21 mouse cellular contexts compared by ENCODE assay signal in genomic region chr1:161809428-161809827, GRCm38 (mm10). TPM values are rescaled to one million over a fixed set of nuclear protein-coding genes. Genes with fewer than 3 reads are reported as not detected.
DNase-seq lines count a peak whose midpoint lies in the region; ATAC-seq lines count a peak whose summit lies in the region.
"Had no signal": no experiment of that assay in that cellular context is flagged by ENCODE, and none has a peak within 500 bp of the region (broad histone marks: within the 10 kb centered on the region; RNA-seq: fewer than 3 reads in every experiment).

No protein-coding gene starts in this region.

- H3K27me3 ChIP-seq in heart, embryonic 12.5 days (replicated peaks), result no peaks in the 10 kb centered on the region
- no peaks in the 10 kb centered on the region for H3K27me3 ChIP-seq in kidney, embryonic 16.5 days (ENCODE audit: insufficient read depth, low read length)
- no peaks in the 10 kb centered on the region for H3K27me3 ChIP-seq in hindbrain, embryonic 12.5 days
- H3K27me3 ChIP-seq: embryonic facial prominence, embryonic 15.5 days; limb, embryonic 13.5 days; liver, embryonic 15.5 days; midbrain, embryonic 12.5 days; neural tube, embryonic 15.5 days had no signal

- WGBS in heart, embryonic 12.5 days, result 60% methylated on average over 5 of the region's 5 CpGs
- WGBS in kidney, embryonic 16.5 days, result 70% methylated on average over 5 of the region's 5 CpGs
- 89% methylated on average over 5 of the region's 5 CpGs for WGBS in hindbrain, embryonic 12.5 days

- H3K36me3 ChIP-seq in heart, embryonic 12.5 days, result 0 out of 2 replicates have a peak, but pooled peaks cover 3% of the 10 kb centered on the region
- no peaks in the 10 kb centered on the region for H3K36me3 ChIP-seq in kidney, embryonic 16.5 days (ENCODE audit: insufficient read depth, low read length)
- H3K36me3 ChIP-seq in hindbrain, embryonic 12.5 days, result no peaks in the 10 kb centered on the region
- H3K36me3 ChIP-seq: embryonic facial prominence, embryonic 15.5 days; limb, embryonic 13.5 days; liver, embryonic 15.5 days; midbrain, embryonic 12.5 days had no signal

- peak overlapping the region; percentile 30; the same call in 1 of the 2 replicates for H3K27ac ChIP-seq in heart, embryonic 12.5 days (ENCODE audit: poor library complexity, severe bottlenecking)
- H3K27ac ChIP-seq in kidney, embryonic 16.5 days (ENCODE audit: low read length), result no peak overlapping the region
- no peak overlapping the region for H3K27ac ChIP-seq in hindbrain, embryonic 12.5 days
- H3K27ac ChIP-seq: embryonic facial prominence, embryonic 15.5 days; limb, embryonic 13.5 days; liver, embryonic 15.5 days; midbrain, embryonic 12.5 days; neural tube, embryonic 15.5 days had no signal

- no peak overlapping the region for H3K9ac ChIP-seq in heart, embryonic 12.5 days
- no peak overlapping the region for H3K9ac ChIP-seq in kidney, embryonic 16.5 days (replicated peaks; ENCODE audit: low read length)
- no peak overlapping the region for H3K9ac ChIP-seq in hindbrain, embryonic 12.5 days
- H3K9ac ChIP-seq: embryonic facial prominence, embryonic 15.5 days; limb, embryonic 13.5 days; liver, embryonic 15.5 days; midbrain, embryonic 12.5 days; neural tube, embryonic 15.5 days had no signal

- no peak overlapping the region for H3K4me3 ChIP-seq in heart, embryonic 12.5 days
- H3K4me3 ChIP-seq in kidney, embryonic 16.5 days (ENCODE audit: low read length), result no peak overlapping the region
- H3K4me3 ChIP-seq in hindbrain, embryonic 12.5 days, result no peak overlapping the region
- H3K4me3 ChIP-seq: embryonic facial prominence, embryonic 15.5 days; limb, embryonic 13.5 days; liver, embryonic 15.5 days; midbrain, embryonic 12.5 days; neural tube, embryonic 15.5 days had no signal

- no peak for DNase-seq in heart, postnatal 4 days
- DNase-seq in CD4-positive, CD25-positive, alpha-beta regulatory T cell, adult 2 months (ENCODE audit: low read depth, low spot score), result peak; percentile 62
- peak; percentile 28 for DNase-seq in thymus, postnatal 14 days
- no peak for DNase-seq in left cerebral cortex, postnatal 4 days
- DNase-seq: adrenal gland, adult 2 months; cerebellum, postnatal 10 days; embryo, embryonic 11 days; right cerebral cortex, postnatal 4 days had no signal

- intact Hi-C loops in left cerebral cortex, postnatal 4 days (cut with DNase I), result no loop called here

- H3K4me1 ChIP-seq in heart, embryonic 12.5 days (replicated peaks), result peaks cover 5% of the 10 kb centered on the region; the same call in 1 of the 2 replicates
- H3K4me1 ChIP-seq in kidney, embryonic 16.5 days (ENCODE audit: insufficient read depth, low read length), result no peaks in the 10 kb centered on the region
- no peaks in the 10 kb centered on the region for H3K4me1 ChIP-seq in hindbrain, embryonic 12.5 days
- H3K4me1 ChIP-seq: embryonic facial prominence, embryonic 15.5 days; midbrain, embryonic 12.5 days; neural tube, embryonic 15.5 days had no signal

- no peak for ATAC-seq in heart, embryonic 12.5 days (ENCODE audit: insufficient number of reproducible peaks, low FRiP score)
- peak; percentile 64 for ATAC-seq in inflammation-experienced regulatory T-cells, adult 6 months
- no peak for ATAC-seq in kidney, embryonic 16.5 days (ENCODE audit: low FRiP score, low TSS enrichment)
- ATAC-seq in hindbrain, embryonic 12.5 days (ENCODE audit: low FRiP score), result no peak

- no peak overlapping the region for H3K4me2 ChIP-seq in heart, embryonic 12.5 days
- no peak overlapping the region for H3K4me2 ChIP-seq in kidney, embryonic 16.5 days (replicated peaks; ENCODE audit: low read depth, low read length)
- no peak overlapping the region for H3K4me2 ChIP-seq in hindbrain, embryonic 12.5 days (replicated peaks)
- H3K4me2 ChIP-seq: embryonic facial prominence, embryonic 15.5 days; heart, embryonic 11.5 days; limb, embryonic 13.5 days; liver, embryonic 15.5 days; midbrain, embryonic 12.5 days; neural tube, embryonic 15.5 days had no signal

- H3K9me3 ChIP-seq in heart, embryonic 12.5 days (replicated peaks), result no peaks in the 10 kb centered on the region
- H3K9me3 ChIP-seq in kidney, embryonic 16.5 days (ENCODE audit: low read length), result no peaks in the 10 kb centered on the region
- H3K9me3 ChIP-seq in hindbrain, embryonic 12.5 days (replicated peaks), result no peaks in the 10 kb centered on the region
- H3K9me3 ChIP-seq: embryonic facial prominence, embryonic 15.5 days; G1E; limb, embryonic 13.5 days; liver, embryonic 15.5 days; midbrain, embryonic 12.5 days; neural tube, embryonic 15.5 days had no signal

RNA-seq across cellular contexts. Expression of gene Fasl, which starts 21.1 kb away (rescaled TPM):
- not detected in 2 replicates for polyA plus RNA-seq in heart, embryonic 12.5 days (2016; fragmentation: Nextera tagmentation; extraction: Ambion mirVana)
- total RNA-seq in heart, postnatal 4 days (2021), result not detected
- 10 to 100 TPM; 13.0 to 56.3 (median 19.1) TPM for polyA plus RNA-seq in inflammation-experienced regulatory T-cells, adult 6 months (2017; shearing (Covaris generic))
- 1 to 10 TPM in 1 of 2 experiments, under 1 TPM in 1; 0.44 to 1.3 TPM for total RNA-seq in left cerebral cortex, postnatal 4 days (2021)
- not detected in 2 replicates for polyA plus RNA-seq in kidney, embryonic 16.5 days (2015; fragmentation: Nextera tagmentation; extraction: Ambion mirVana)
- polyA plus RNA-seq in hindbrain, embryonic 12.5 days (2016; fragmentation: Nextera tagmentation; extraction: Ambion mirVana), result 0.20 and 0.21 TPM in 2 replicates
- total RNA-seq: adrenal gland, adult 2 months; gastrocnemius, adult 8-10 months had no signal
- polyA plus RNA-seq: adrenal gland, adult 2 months; embryonic facial prominence, embryonic 15.5 days; G1E; heart, embryonic 11.5 days; kidney, embryonic 14.5 days; limb, embryonic 13.5 days; midbrain, embryonic 12.5 days had no signal

Comparison
In these comparisons a context has a peak if more than half of its experiments do, and no peak if none do; other contexts are left out.
1. DNase-seq: peak in CD4-positive, CD25-positive, alpha-beta regulatory T cell, adult 2 months (single experiment) and thymus, postnatal 14 days (single experiment); none in heart, postnatal 4 days (single experiment) and left cerebral cortex, postnatal 4 days (single experiment).
2. RNA of gene Fasl, which starts 21.1 kb away (polyA plus RNA-seq): 13.0 to 56.3 TPM in inflammation-experienced regulatory T-cells, adult 6 months; 0.20 to 0.21 TPM in hindbrain, embryonic 12.5 days, not detected in heart, embryonic 12.5 days and not detected in kidney, embryonic 16.5 days; every median in the first group is over 10 times any median in the second.